Mouse (Mus musculus) heart, adult 2 months (tissue): ENCODE measurements around the gene Pacsin2.
A peak's percentile ranks its signal among the peaks of the same experiment; 100 is the strongest.

ENCODE experiments used
- CTCF ChIP-seq: fragments of 200-600 bp; IDR thresholded peaks from 2 replicates; pipeline ENCODE4 v1.8.1; 2022; ENCODE audit warnings: antibody characterized with exemption, mild to moderate bottlenecking, moderate library complexity
- EP300 ChIP-seq: fragments of 200-500 bp; IDR thresholded peaks from 2 replicates; pipeline ENCODE4 v1.6.1; 2011; ENCODE audit warnings: low read depth, low read length, control low read depth; ENCODE audit not compliant: insufficient read depth
- POLR2A ChIP-seq: fragments of 200-500 bp; IDR thresholded peaks from 2 replicates; pipeline ENCODE4 v1.6.1; 2011; ENCODE audit warnings: mild to moderate bottlenecking, low read depth, low read length, control low read depth; ENCODE audit not compliant: insufficient read depth

- no peak for TF ChIP-seq CTCF
- TF ChIP-seq POLR2A = no peak
- peak; percentile 76; the same call in 1 of the 2 replicates for TF ChIP-seq EP300
Measured at GRCm38 (mm10) chr15:83344956-83345355, 119.5 kb downstream of the Pacsin2 start.
